Mouse (Mus musculus) hindbrain, embryonic 13.5 days (tissue): ENCODE results near the gene Gse1. TPM values are rescaled to one million over a fixed set of nuclear protein-coding genes. Genes with fewer than 3 reads are reported as not detected.

Experiments used
- ATAC-seq: fragments of 200-750 bp; cut with Nextera tagmentation; 2 replicates; pipeline ENCODE4 v1.8.0; 2017; ENCODE audit warnings: moderate TSS enrichment; ENCODE audit not compliant: low FRiP score
- H3K27ac ChIP-seq: fragments of 300-500 bp; sonication (generic); 2 replicates; pipeline ENCODE4 v1.5.1; 2015; ENCODE audit warnings: inconsistent platforms, mild to moderate bottlenecking, moderate library complexity
- H3K27me3 ChIP-seq: fragments of 300-500 bp; sonication (generic); 2 replicates; pipeline ENCODE4 v1.6.1; 2015; ENCODE audit warnings: mild to moderate bottlenecking, inconsistent platforms
- H3K36me3 ChIP-seq: fragments of 300-500 bp; sonication (generic); 2 replicates; pipeline ENCODE4 v1.6.1; 2015; ENCODE audit warnings: mild to moderate bottlenecking, inconsistent platforms
- H3K4me1 ChIP-seq: fragments of 300-500 bp; sonication (generic); replicated peaks from 2 replicates; pipeline ENCODE4 v1.6.1; 2015; ENCODE audit warnings: inconsistent platforms
- H3K4me2 ChIP-seq: fragments of 300-500 bp; sonication (generic); 2 replicates; pipeline ENCODE4 v1.6.1; 2015; ENCODE audit warnings: inconsistent platforms, mild to moderate bottlenecking, moderate library complexity
- H3K4me3 ChIP-seq: fragments of 300-500 bp; sonication (generic); 2 replicates; pipeline ENCODE4 v1.5.1; 2015; ENCODE audit warnings: mild to moderate bottlenecking, inconsistent platforms
- H3K9ac ChIP-seq: fragments of 300-500 bp; sonication (generic); 2 replicates; pipeline ENCODE4 v1.6.1; 2015; ENCODE audit warnings: mild to moderate bottlenecking, inconsistent platforms
- H3K9me3 ChIP-seq: fragments of 300-500 bp; sonication (generic); 2 replicates; pipeline ENCODE4 v1.6.1; 2016; ENCODE audit warnings: inconsistent platforms
- WGBS: fragments of 180-500 bp; shearing (Covaris S2); methylation state at CpG from one replicate; pipeline ENCODE4 v1.1.7; 2015; 5-methylcytosine and 5-hydroxymethylcytosine counted together
- polyA plus RNA-seq: library from polyadenylated mRNA; unstranded; fragments of >200 nt; fragmentation: Nextera tagmentation; extraction: Ambion mirVana; gene quantifications from 2 replicates; pipeline ENCODE4 v1.2.1, GENCODE M21; 2015

Gene Gse1
- polyA plus RNA-seq, 1 experiment from 2014 or later = 22.1 TPM

DNA sequence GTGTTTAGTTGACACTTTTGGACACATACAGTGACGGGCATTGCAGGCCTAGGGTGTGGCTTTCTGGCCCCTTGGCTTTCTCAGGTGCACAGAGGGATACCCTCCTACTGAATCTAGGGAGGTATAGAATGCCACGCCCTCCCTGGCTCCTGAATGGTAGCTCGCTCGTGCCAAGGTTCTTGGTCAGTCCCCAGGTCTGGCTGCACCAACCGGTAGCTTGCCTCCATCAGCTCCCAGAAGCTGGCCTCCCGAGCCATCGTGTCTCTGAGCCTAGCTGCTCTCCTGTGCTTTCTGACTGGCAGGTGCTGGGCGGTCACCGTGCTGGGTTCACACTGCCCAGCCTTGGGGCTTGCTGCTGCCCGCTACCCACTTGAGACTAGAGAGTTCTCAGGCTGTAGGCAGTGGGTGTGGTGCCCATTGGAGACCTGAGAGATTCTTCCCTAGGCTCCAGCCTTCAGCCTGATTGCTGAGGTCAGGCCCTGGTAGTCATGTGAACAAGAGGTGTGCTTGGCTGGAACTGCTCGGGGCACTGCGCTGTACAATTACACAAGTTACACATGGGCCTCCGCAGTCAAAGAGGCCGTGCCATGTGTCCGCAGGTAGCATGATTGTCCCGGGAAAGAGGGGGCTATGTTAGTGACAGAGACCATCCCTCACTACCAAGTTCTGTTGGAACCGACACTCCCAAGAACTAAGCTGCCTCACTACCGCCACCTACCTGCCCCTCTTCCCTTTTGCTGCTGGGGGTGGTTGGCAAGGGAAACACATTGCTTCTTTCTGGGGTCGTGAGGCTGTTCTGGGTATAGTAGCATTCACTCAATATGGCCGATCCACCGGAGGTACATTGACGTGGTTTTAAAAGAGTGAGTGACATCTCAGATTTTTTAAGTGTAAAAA is 333.5 kb downstream of the Gse1 start:
- no peaks in the 10 kb centered on the region for H3K9me3 ChIP-seq
- no peak overlapping the region for H3K4me3 ChIP-seq
- no peaks in the 10 kb centered on the region for H3K27me3 ChIP-seq
- peak overlapping the region; percentile 90 for H3K27ac ChIP-seq
- peaks cover 100% of the 10 kb centered on the region for H3K4me1 ChIP-seq
- ATAC-seq = no peak
- no peak overlapping the region for H3K4me2 ChIP-seq
- peaks cover 5% of the 10 kb centered on the region for H3K36me3 ChIP-seq
- 0 out of 2 replicates have a peak overlapping the region, but pooled peaks have one; percentile 56 for H3K9ac ChIP-seq
- WGBS = 84% methylated on average over 22 of the region's 22 CpGs

DNA sequence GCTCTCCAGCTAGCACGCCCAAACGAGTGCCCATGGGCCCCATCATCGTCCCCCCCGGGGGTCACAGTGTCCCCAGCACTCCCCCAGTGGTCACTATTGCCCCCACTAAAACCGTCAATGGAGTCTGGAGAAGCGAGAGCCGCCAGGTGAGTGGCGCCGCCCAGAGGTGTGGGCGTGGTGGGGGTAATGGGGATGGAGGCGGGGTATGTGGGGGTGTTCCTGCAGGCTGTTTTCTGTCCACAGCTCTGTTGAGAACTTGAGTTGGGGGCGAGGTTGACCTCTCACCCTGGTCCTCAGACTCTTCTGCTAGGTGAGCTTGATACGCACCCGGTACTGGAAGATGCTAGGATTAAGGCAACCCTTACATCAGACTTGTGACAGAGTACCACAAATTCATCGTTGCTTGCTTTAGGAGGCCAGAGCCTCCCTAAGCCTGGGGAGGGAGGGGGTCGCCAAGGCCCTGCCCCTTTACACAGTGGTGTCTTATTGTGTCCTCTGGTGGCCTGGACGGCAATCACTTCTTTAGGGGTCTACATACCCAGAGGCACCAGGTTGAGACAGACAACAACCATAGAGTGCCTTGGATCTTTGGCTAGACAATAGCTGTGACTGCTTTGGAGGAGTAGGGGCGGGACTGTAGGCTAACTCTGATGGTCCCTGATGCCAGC is 334.6 kb downstream of the Gse1 start:
- no peaks in the 10 kb centered on the region for H3K9me3 ChIP-seq
- ATAC-seq = no peak
- no peaks in the 10 kb centered on the region for H3K27me3 ChIP-seq
- peaks cover 15% of the 10 kb centered on the region for H3K36me3 ChIP-seq
- WGBS = 81% methylated on average over 18 of the region's 18 CpGs
- peaks cover 96% of the 10 kb centered on the region for H3K4me1 ChIP-seq
- H3K4me2 ChIP-seq = peak overlapping the region; percentile 26; the same call in 1 of the 2 replicates
- peak overlapping the region; percentile 56 for H3K9ac ChIP-seq
- H3K4me3 ChIP-seq = no peak overlapping the region
- peak overlapping the region; percentile 90 for H3K27ac ChIP-seq

DNA sequence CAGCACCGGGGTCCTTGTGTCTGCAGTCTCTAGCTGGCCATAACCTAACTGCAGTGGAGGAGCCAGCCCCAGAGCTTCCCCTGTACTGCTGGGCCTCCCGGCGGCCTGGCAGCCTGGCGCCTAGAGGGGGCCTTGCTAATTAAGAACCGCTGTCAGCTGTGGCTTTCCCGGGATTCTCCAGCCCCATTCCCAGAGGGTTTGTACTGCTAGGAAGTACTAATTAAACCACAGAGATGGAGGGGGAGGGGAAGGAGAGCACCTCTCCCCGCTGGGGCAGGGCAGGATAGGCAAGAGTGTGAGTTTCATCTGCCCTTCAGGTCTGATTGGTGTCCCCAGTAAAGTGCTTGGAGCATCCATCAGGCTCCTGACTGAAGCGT is 335.1 kb downstream of the Gse1 start:
- no peaks in the 10 kb centered on the region for H3K27me3 ChIP-seq
- H3K4me1 ChIP-seq = peaks cover 90% of the 10 kb centered on the region
- peak overlapping the region; percentile 56 for H3K9ac ChIP-seq
- no peak overlapping the region for H3K4me3 ChIP-seq
- H3K27ac ChIP-seq = peak overlapping the region; percentile 90
- WGBS = 5% methylated on average over 8 of the region's 8 CpGs
- peak overlapping the region; percentile 26; the same call in 1 of the 2 replicates for H3K4me2 ChIP-seq
- peaks cover 21% of the 10 kb centered on the region for H3K36me3 ChIP-seq
- no peaks in the 10 kb centered on the region for H3K9me3 ChIP-seq
- ATAC-seq = peak; percentile 7; the same call in 1 of the 2 replicates

DNA sequence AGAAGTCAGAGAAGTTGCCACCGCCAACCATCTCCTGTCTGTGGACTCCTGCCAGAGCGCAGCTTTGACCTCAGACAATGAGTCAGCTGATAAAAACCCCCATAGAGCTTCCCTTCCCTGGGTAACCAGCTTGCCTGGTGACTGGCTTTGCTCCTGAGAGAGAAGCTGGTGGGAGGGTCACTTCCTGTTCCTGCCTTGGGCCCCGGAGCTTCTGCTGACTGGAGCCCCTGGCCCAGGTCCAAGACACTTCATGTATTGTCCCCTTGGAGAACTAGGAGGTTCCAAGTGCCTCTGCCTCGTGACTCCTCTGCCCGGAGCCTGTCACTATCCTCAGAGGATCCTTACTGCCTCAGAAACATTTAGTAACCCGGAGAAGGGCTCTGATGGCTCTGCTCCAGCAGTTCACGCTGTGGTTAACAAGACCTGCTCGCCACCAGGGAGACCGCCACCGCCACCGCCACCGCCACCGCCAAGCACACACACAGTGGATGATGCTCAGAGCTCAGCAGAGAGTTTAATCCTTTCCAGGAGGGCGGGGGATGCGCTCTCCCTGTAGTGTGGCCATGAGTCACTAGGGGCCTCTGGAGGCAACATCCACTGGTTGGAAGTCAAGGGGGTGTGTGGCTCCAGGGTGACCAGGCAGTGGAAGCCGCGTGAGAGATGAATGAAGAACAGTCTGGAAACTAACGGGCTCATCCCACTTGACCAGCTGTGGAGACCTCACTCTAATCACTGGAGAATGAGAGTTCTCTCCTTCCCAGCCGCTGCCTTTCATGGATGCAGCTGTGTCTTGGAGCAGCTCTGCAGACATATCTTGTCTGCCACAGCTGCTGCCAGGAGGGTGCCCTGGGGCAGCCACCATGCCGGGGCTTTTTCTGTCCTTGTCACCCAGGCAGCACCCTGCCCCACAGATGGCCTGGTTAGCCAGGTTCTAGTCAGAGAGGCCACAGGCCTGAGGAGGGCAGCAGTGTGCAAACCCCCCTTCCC is 335.9 kb downstream of the Gse1 start:
- peaks cover 82% of the 10 kb centered on the region for H3K4me1 ChIP-seq
- H3K9me3 ChIP-seq = no peaks in the 10 kb centered on the region
- H3K36me3 ChIP-seq = peaks cover 29% of the 10 kb centered on the region
- WGBS = 13% methylated on average over 20 of the region's 20 CpGs
- peak; percentile 41 for ATAC-seq
- no peaks in the 10 kb centered on the region for H3K27me3 ChIP-seq
- H3K4me3 ChIP-seq = no peak overlapping the region
- peak overlapping the region; percentile 26 for H3K4me2 ChIP-seq
- H3K9ac ChIP-seq = peak overlapping the region; percentile 56
- peak overlapping the region; percentile 90 for H3K27ac ChIP-seq

DNA sequence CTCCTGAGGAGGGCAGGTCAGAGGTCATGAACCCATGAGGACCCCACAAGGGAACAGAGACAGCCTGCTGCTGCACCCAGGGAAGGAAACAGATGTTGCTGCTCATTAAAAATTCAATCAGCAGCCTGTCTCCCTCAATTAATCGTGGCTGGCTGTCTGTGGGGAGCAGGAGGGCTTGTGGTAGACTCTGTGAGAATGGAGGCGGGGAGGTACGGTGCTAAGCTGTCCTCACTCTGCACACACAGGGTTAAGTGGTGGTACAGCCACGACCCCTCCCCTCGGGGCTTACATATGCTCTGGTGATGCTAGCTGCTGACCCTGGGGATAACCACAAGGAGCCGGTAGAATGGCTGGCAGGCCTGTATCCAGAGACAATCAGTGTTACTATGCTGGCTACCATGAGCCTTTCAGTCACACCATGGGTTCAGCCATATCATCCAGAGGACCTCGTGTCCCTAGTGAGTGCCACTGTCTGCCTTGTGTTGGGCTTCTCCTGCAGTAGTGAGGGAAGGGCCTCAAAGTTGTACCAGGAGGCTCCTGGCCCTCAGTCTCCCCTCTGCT is 337.0 kb downstream of the Gse1 start:
- Histone ChIP-seq H3K9ac (peak overlapping the region; percentile 53; the same call in 1 of the 2 replicates), H3K27me3 (no peaks in the 10 kb centered on the region), H3K4me2 (no peak overlapping the region), H3K4me3 (no peak overlapping the region), H3K9me3 (no peaks in the 10 kb centered on the region), H3K27ac (peak overlapping the region; percentile 90), H3K36me3 (peaks cover 36% of the 10 kb centered on the region), H3K4me1 (peaks cover 71% of the 10 kb centered on the region)
- 0 out of 2 replicates have a peak, but pooled peaks have one; percentile 19 for ATAC-seq
- 11% methylated on average over 7 of the region's 7 CpGs for WGBS

DNA sequence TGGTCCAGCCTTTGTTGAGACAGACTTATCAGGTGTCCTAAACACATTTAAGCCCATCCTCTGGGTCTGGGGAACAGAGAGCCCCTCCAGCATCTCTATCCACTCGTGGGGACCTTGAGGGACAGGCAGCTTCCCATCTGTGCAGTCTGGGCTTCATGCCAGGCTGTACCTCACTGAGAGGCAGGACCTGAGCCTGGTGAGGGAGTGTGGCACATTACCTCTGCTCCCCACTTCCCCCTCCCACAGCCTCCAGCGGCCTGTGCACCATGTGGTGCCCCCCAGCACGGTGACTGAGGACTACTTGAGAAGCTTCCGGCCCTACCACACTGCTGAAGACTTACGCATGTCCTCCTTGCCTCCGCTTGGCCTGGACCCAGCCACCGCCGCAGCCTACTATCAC is 338.4 kb downstream of the Gse1 start:
- no peak overlapping the region for H3K4me2 ChIP-seq
- peaks cover 49% of the 10 kb centered on the region for H3K36me3 ChIP-seq
- no peak for ATAC-seq
- no peak overlapping the region; the same call in 1 of the 2 replicates for H3K9ac ChIP-seq
- peaks cover 65% of the 10 kb centered on the region for H3K4me1 ChIP-seq
- 74% methylated on average over 8 of the region's 8 CpGs for WGBS
- no peaks in the 10 kb centered on the region for H3K9me3 ChIP-seq
- H3K4me3 ChIP-seq = no peak overlapping the region
- peak overlapping the region; percentile 90 for H3K27ac ChIP-seq
- H3K27me3 ChIP-seq = no peaks in the 10 kb centered on the region

DNA sequence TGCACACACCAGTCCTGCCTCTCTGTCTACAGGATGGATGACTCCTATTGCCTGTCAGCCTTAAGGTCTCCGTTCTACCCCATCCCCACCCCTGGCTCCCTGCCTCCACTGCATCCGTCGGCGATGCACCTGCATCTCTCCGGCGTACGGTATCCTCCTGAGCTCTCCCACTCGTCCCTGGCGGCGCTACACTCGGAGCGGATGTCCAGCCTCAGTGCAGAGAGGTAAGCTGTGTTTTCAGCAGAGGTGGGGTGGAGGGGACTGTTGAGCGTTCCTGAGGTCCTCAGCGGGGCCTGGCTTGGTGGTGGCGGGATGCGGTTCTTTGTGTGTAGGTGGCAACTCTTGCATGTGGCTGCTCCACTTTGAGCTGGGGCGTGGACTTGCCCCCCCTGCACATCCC is 339.5 kb downstream of the Gse1 start:
- Histone ChIP-seq H3K4me3 (no peak overlapping the region), H3K9me3 (no peaks in the 10 kb centered on the region), H3K36me3 (peaks cover 60% of the 10 kb centered on the region), H3K27me3 (no peaks in the 10 kb centered on the region), H3K9ac (peak overlapping the region; percentile 43; the same call in 1 of the 2 replicates), H3K4me1 (peaks cover 56% of the 10 kb centered on the region), H3K27ac (peak overlapping the region; percentile 90; the same call in 1 of the 2 replicates), H3K4me2 (no peak overlapping the region)
- 95% methylated on average over 17 of the region's 17 CpGs for WGBS
- ATAC-seq = no peak

DNA sequence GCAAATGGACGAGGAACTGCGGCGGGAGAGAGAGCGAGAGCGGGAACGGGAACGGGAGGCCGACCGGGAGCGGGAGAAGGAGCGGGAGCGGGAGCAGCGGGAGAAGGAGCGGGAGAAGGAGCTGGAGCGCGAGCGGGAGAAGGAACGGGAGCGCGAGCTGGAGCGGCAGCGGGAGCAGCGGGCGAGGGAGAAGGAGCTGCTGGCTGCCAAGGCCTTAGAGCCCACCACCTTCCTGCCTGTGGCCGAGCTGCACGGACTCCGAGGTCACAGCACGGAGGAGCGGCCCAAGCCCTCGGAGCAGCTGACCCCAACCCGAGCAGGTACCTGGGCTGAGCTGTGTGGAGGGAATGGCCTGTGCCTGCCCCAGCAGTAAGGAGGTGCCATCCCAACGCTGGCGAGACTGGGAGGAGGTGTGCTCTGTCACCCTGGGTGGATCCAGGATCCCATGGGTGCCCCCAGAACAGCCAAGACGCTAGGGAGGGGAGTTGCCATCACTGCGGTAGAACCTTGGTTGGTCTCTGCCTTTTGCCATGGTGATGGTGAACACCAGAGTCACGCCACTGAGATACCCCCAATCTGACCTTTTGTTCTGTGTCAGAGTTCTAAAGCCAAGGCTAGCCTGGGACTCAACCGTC is 340.0 kb downstream of the Gse1 start:
- Histone ChIP-seq H3K9ac (no peak overlapping the region), H3K9me3 (no peaks in the 10 kb centered on the region), H3K4me3 (no peak overlapping the region), H3K4me1 (peaks cover 51% of the 10 kb centered on the region), H3K27me3 (no peaks in the 10 kb centered on the region), H3K4me2 (no peak overlapping the region), H3K36me3 (peaks cover 65% of the 10 kb centered on the region), H3K27ac (peak overlapping the region; percentile 30; the same call in 1 of the 2 replicates)
- ATAC-seq = no peak
- WGBS = 96% methylated on average over 37 of the region's 37 CpGs

DNA sequence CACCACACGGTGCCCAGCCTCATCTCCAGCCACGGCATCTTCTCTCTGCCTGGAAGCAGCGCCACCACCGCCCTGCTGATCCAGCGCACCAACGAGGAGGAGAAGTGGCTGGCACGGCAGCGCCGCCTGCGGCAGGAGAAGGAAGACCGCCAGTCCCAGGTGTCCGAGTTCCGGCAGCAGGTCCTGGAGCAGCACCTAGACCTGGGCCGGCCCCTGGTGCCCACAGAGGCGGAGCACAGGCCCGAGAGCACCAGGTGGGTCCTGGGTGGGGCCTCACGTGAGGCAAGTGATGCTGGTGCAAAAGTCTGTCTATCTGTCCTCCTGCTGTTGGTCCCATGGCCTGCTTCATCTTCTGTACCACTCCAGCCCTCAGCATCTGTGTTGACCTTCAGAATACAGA is 340.9 kb downstream of the Gse1 start:
- WGBS = 97% methylated on average over 17 of the region's 17 CpGs
- H3K27me3 ChIP-seq = no peaks in the 10 kb centered on the region
- peaks cover 74% of the 10 kb centered on the region for H3K36me3 ChIP-seq
- H3K4me3 ChIP-seq = no peak overlapping the region
- H3K27ac ChIP-seq = no peak overlapping the region
- H3K4me1 ChIP-seq = peaks cover 49% of the 10 kb centered on the region
- no peaks in the 10 kb centered on the region for H3K9me3 ChIP-seq
- H3K9ac ChIP-seq = no peak overlapping the region
- ATAC-seq = no peak
- no peak overlapping the region for H3K4me2 ChIP-seq

DNA sequence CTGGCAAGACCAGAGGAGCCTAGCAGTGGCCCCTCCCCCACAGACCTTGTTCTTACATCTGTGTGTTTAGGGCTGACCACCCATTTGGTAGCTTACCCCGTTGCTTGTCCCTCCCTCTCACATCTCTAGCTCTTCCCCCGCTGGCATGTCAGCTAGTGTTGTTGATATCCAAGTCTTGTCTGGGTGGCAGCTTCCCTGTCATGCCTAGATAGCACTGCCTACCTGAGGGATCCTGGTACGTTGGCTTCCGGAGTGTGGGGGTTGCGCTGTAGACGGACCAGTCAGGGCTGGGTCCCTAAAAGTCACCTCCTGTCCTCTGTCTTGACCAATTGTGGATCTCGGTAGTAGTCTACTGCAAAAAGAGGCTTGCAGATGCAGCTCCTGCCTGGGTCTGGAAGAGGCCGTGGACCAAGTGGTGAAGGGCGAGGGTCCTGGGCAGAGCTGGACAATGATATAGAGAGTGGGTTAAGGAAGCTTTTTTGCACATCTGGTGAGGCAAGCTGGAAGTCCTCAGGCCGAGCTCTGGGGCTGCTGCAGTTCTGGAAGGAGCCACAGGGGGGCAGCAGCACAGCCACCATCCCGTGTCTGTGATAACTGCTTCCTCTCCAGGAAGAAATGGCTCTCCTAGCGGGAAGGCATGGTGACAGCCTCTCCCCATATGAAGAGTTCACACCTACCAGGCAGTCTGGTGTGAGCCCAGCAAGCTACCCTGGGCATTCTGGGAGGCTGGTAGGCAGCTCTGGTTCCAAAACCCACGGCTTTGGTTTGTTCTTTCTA is 341.9 kb downstream of the Gse1 start:
- no peak overlapping the region for H3K4me2 ChIP-seq
- WGBS = 57% methylated on average over 13 of the region's 13 CpGs
- no peak for ATAC-seq
- peaks cover 84% of the 10 kb centered on the region for H3K36me3 ChIP-seq
- H3K9ac ChIP-seq = no peak overlapping the region
- no peaks in the 10 kb centered on the region for H3K9me3 ChIP-seq
- H3K27me3 ChIP-seq = no peaks in the 10 kb centered on the region
- 0 out of 2 replicates have a peak overlapping the region, but pooled peaks have one; percentile 50 for H3K27ac ChIP-seq
- H3K4me1 ChIP-seq = peaks cover 43% of the 10 kb centered on the region
- no peak overlapping the region for H3K4me3 ChIP-seq
